Mouse (Mus musculus) layer of hippocampus, adult 6 months (tissue): ENCODE data around the gene Gm28434. TPM values are rescaled to one million over a fixed set of nuclear protein-coding genes. Genes with fewer than 3 reads are reported as not detected.

Experiments
- long read RNA-seq, 2 experiments: library from polyadenylated mRNA; unstranded; transcript quantifications; one replicate each; pipeline ENCODE4 v2.0.0; 2019 to 2020
- polyA plus RNA-seq: library from polyadenylated mRNA; unstranded; fragments of <200 nt; fragmentation: Nextera tagmentation; gene quantifications from 2 replicates; pipeline ENCODE4 v1.2.3, GENCODE M21; 2021

The Gm28434 gene
- polyA plus RNA-seq = not detected in 2 replicates
- long read RNA-seq, experiment 1 = 0 reads
- long read RNA-seq, experiment 2 = 0 reads

DNA sequence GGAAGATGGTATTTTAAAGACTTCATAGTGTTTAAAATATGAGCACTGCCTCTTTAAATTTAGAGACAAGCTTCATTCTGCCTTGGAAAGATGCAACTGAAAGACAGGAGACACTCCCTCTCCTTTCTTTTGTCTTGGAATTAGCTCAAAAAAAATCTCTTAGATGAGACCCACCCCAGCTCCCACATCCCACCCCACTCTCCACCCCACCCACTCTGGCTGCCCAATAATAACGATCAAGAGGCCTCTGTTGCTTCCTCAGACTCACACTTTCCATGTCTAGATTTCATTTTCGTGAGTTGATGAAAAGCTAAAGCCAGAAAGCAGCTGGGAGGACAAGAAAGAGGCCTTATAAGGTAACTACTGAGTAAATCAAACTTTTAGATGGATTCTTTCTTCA lies at the start of gene Gm28434, which contains the start of gene 2310003L06Rik:
Gene Gm28434, plus strand, starts transcription at position 317 of the 400 bp plus-strand sequence.
Gene 2310003L06Rik, plus strand, starts transcription at position 259 of the 400 bp plus-strand sequence.

DNA sequence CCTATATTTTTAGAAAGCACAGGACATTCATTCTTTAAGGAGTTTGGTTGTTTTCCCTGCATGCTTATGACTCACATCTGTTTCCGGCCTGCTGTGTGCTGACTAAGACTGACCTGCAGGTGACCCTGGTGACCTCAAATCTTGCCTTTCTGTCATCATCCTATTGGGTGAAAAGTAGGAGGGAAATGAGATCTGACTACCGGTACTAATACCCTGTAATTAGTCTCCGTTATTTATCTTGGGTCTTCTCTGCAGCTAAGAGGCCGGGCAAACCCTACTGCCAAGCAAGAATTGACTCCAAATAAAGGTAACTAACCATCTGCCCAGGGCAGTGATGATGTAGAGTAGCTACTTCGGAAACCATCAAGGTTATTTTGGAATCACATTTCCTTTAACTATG lies 43.9 kb upstream of the Gm28434 start, which contains the start of gene Csn3:
Gene Csn3, plus strand, starts transcription at position 208 of the 400 bp plus-strand sequence.

DNA sequence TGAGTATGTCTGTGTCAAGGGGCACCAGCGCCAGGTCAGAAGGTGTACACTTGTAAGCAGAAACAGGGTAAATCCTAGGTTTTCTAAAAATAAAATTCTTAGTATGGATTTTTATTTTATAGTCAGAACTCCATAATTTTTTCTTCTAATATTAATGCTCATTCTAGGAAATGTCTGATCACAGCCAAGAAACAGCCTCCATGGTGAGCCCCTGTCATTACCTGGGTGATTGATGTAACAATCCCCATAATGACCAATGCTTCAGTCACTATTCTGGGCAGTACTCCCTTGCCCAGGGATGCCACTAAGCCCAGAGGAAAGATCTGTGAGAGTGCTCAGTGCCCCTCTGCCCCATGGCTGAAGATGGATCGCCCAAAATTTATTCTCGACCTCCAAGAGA lies 9.8 kb downstream of the Gm28434 start, which contains the start of gene Cabs1:
Gene Cabs1, plus strand, starts transcription at position 301 of the 400 bp plus-strand sequence.

DNA sequence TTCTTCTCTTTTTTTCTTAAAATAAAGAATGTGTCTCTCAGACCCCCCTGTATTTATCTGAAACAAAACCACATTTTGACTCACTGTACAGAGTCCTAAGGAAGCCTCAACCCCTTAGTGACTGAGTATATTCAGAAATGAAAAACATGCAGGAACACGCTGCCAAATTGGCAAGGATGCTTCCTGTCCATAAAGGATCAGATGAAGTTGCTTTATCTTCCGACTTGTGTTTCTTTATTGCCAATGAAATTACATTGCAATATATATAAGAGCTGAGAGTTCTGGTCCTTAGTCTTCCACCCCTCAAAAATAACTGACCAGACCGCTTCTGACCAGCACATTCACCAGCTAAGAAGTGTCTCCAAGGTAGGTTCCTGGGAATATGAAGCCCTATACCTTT lies 32.9 kb downstream of the Gm28434 start, which contains the start of gene Smr3a:
Gene Smr3a, plus strand, starts transcription at position 301 of the 400 bp plus-strand sequence.

Other genes with a start within 250 kb of the Gm28434 start
- gene Csn1s2a, start 194.9 kb upstream of the Gm28434 start, polyA plus RNA-seq = not detected in 2 replicates
- gene Csn1s2b, start 161.4 kb upstream of the Gm28434 start, polyA plus RNA-seq = not detected in 2 replicates
- not detected in 2 replicates for gene Prr27, start 143.8 kb upstream of the Gm28434 start, polyA plus RNA-seq
- not detected in 2 replicates for gene Odam, start 84.5 kb upstream of the Gm28434 start, polyA plus RNA-seq
- gene Csn3, start 43.9 kb upstream of the Gm28434 start, polyA plus RNA-seq = not detected in 2 replicates
- gene 2310003L06Rik, start 58 bp upstream of the Gm28434 start, polyA plus RNA-seq = not detected in 2 replicates
- not detected in 2 replicates for gene Cabs1, start 9.9 kb downstream of the Gm28434 start, polyA plus RNA-seq
- gene Smr3a, start 33.0 kb downstream of the Gm28434 start, polyA plus RNA-seq = not detected in 2 replicates
- gene Smr2, start 117.0 kb downstream of the Gm28434 start, polyA plus RNA-seq = not detected in 2 replicates
- gene Gm11116, start 142.0 kb downstream of the Gm28434 start, polyA plus RNA-seq = not detected in 2 replicates
- not detected in 2 replicates for gene Gm11115, start 184.6 kb downstream of the Gm28434 start, polyA plus RNA-seq